Mouse (Mus musculus) heart, adult 2 months (tissue): ENCODE results near the gene Adgrd1.

Source experiments
- CTCF ChIP-seq: fragments of 200-600 bp; IDR thresholded peaks from 2 replicates; pipeline ENCODE4 v1.8.1; 2022; ENCODE audit warnings: antibody characterized with exemption, mild to moderate bottlenecking, moderate library complexity
- EP300 ChIP-seq: fragments of 200-500 bp; IDR thresholded peaks from 2 replicates; pipeline ENCODE4 v1.6.1; 2011; ENCODE audit warnings: low read depth, low read length, control low read depth; ENCODE audit not compliant: insufficient read depth
- POLR2A ChIP-seq: fragments of 200-500 bp; IDR thresholded peaks from 2 replicates; pipeline ENCODE4 v1.6.1; 2011; ENCODE audit warnings: mild to moderate bottlenecking, low read depth, low read length, control low read depth; ENCODE audit not compliant: insufficient read depth

- TF ChIP-seq CTCF (no peak), POLR2A (no peak), EP300 (no peak)
Measured at GRCm38 (mm10) chr5:129172533-129172932, 76.0 kb downstream of the Adgrd1 start.
